Mouse (Mus musculus) cerebellum, adult 2 months (tissue): Measurements from ENCODE around the gene Agtr1a.

Experiments
- CTCF ChIP-seq: fragments of 200-500 bp; IDR thresholded peaks from 2 replicates; pipeline ENCODE4 v1.5.1; 2011; ENCODE audit warnings: low read depth, mild to moderate bottlenecking, control low read depth, low read length, moderate library complexity, borderline replicate concordance; ENCODE audit not compliant: insufficient read depth
- POLR2A ChIP-seq: fragments of 200-500 bp; IDR thresholded peaks from 2 replicates; pipeline ENCODE4 v1.6.1; 2011; ENCODE audit warnings: low read length, control low read depth, borderline replicate concordance; ENCODE audit not compliant: insufficient read depth

GRCm38 (mm10) chr13:30427436-30427835 is 91.2 kb downstream of the Agtr1a start:
- TF ChIP-seq CTCF = no peak
- TF ChIP-seq POLR2A = no peak
